ENCODE assay signal across 7 mouse cellular contexts in genomic region chr2:26573396-26573795, GRCm38 (mm10).
DNase-seq lines count a peak whose midpoint lies in the region.

No protein-coding gene starts in this region.

- peak; percentile 24 to 46 for DNase-seq in right cerebral cortex, adult 2 months (ENCODE audit: low spot score in 2 of 2)
- no peak for DNase-seq in right cerebral cortex, adult 18-20 months
- peak; percentile 80 to 81 for DNase-seq in heart, adult 9 months (ENCODE audit: low spot score in 2 of 2)
- DNase-seq in kidney, adult 9 months, result peak; percentile 63
- DNase-seq in lung, postnatal 25 days (ENCODE audit: low spot score), result peak; percentile 74
- DNase-seq in ovary, adult 18-20 months (ENCODE audit: low spot score), result no peak
- DNase-seq in T-cell, adult 2 months (ENCODE audit: low spot score), result no peak

Comparison
In these comparisons a context has a peak if more than half of its experiments do, and no peak if none do; other contexts are left out.
1. DNase-seq: peak in right cerebral cortex, adult 2 months (2 of 2), heart, adult 9 months (2 of 2), kidney, adult 9 months (single experiment) and lung, postnatal 25 days (single experiment); none in right cerebral cortex, adult 18-20 months (single experiment), ovary, adult 18-20 months (single experiment) and T-cell, adult 2 months (single experiment).